8 mouse cellular contexts compared by ENCODE assay signal in the genomic region with DNA sequence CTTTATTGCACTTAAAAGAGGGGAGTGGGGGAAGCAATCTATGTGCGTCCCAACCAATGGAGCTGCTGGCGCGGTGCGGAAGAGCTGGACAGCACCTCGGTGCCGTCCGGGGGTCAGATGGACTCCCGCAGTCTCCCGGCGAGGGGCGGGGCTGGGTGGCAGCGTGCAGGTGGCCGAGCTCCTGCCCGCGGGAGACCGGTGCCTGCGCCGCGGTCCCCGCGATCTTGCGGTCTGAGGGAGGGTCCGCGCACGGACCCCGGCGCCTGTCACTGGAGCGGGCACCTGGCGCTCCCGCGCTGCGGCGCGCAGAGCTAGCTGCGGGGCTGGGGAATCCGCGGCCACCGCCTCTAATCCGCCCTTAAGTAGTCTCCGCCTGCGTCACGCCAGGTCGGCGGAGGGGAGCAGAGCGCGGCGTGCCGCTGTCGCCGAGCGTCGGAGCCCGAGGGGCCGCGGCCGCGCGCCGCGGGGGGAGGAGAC. TPM values are rescaled to one million over a fixed set of nuclear protein-coding genes. Genes with fewer than 3 reads are reported as not detected.
DNase-seq lines count a peak whose midpoint lies in the region; ATAC-seq lines count a peak whose summit lies in the region.

A gene (minus strand): TSS at position 325 of the 477 bp plus-strand sequence.

- no peaks in the 10 kb centered on the region for H3K36me3 ChIP-seq in embryonic facial prominence, embryonic 13.5 days
- H3K36me3 ChIP-seq in intestine, embryonic 15.5 days, result no peaks in the 10 kb centered on the region
- H3K36me3 ChIP-seq in neural tube, embryonic 12.5 days, result no peaks in the 10 kb centered on the region

- no peaks in the 10 kb centered on the region for H3K9me3 ChIP-seq in embryonic facial prominence, embryonic 13.5 days
- no peaks in the 10 kb centered on the region for H3K9me3 ChIP-seq in intestine, embryonic 15.5 days
- no peaks in the 10 kb centered on the region for H3K9me3 ChIP-seq in neural tube, embryonic 12.5 days

- DNase-seq in layer of hippocampus, postnatal 14 days (ENCODE audit: low spot score in 2 of 2), result peak in 1 of 2 experiments; percentile 12
- DNase-seq in layer of hippocampus, adult 11-12 months (ENCODE audit: low spot score), result no peak
- peak; percentile 15 to 40 for DNase-seq in adrenal gland, postnatal 36 days
- no peak for DNase-seq in ovary, postnatal 36 days (ENCODE audit: low spot score)
- DNase-seq in spleen, postnatal 14 days (ENCODE audit: low spot score in 2 of 2), result no peak

- peak within 1 kb of the TSS; percentile 45 for H3K4me3 ChIP-seq in embryonic facial prominence, embryonic 13.5 days
- H3K4me3 ChIP-seq in intestine, embryonic 15.5 days (replicated peaks), result peak within 1 kb of the TSS; percentile 40
- H3K4me3 ChIP-seq in neural tube, embryonic 12.5 days, result peak within 1 kb of the TSS; percentile 58

- 0% methylated on average over 56 of the region's 60 CpGs for WGBS in embryonic facial prominence, embryonic 13.5 days
- under 1% methylated on average over 60 of the region's 60 CpGs for WGBS in intestine, embryonic 15.5 days
- under 1% methylated on average over 60 of the region's 60 CpGs for WGBS in neural tube, embryonic 12.5 days

- peaks cover 9% of the 10 kb centered on the region for H3K4me1 ChIP-seq in embryonic facial prominence, embryonic 13.5 days
- H3K4me1 ChIP-seq in intestine, embryonic 15.5 days (replicated peaks), result no peaks in the 10 kb centered on the region
- peaks cover 12% of the 10 kb centered on the region for H3K4me1 ChIP-seq in neural tube, embryonic 12.5 days

- peaks cover 71% of the 10 kb centered on the region for H3K27me3 ChIP-seq in embryonic facial prominence, embryonic 13.5 days
- peaks cover 43% of the 10 kb centered on the region for H3K27me3 ChIP-seq in intestine, embryonic 15.5 days (replicated peaks)
- peaks cover 24% of the 10 kb centered on the region for H3K27me3 ChIP-seq in neural tube, embryonic 12.5 days (replicated peaks)

- H3K4me2 ChIP-seq in embryonic facial prominence, embryonic 13.5 days, result peak within 1 kb of the TSS; percentile 69
- peak within 1 kb of the TSS; percentile 75 for H3K4me2 ChIP-seq in intestine, embryonic 15.5 days (replicated peaks)
- H3K4me2 ChIP-seq in neural tube, embryonic 12.5 days (replicated peaks), result peak within 1 kb of the TSS; percentile 90

- H3K27ac ChIP-seq in embryonic facial prominence, embryonic 13.5 days, result no peak within 1 kb of the TSS
- H3K27ac ChIP-seq in intestine, embryonic 15.5 days, result no peak within 1 kb of the TSS
- no peak within 1 kb of the TSS for H3K27ac ChIP-seq in neural tube, embryonic 12.5 days

- no peak for ATAC-seq in embryonic facial prominence, embryonic 13.5 days (ENCODE audit: insufficient number of reproducible peaks, insufficient read depth, low FRiP score, low TSS enrichment, low read depth)
- peak; percentile 67 for ATAC-seq in intestine, embryonic 15.5 days
- peak; percentile 82 for ATAC-seq in neural tube, embryonic 12.5 days (ENCODE audit: low FRiP score, low read depth)

- H3K9ac ChIP-seq in embryonic facial prominence, embryonic 13.5 days, result 0 out of 2 replicates have a peak within 1 kb of the TSS, but pooled peaks have one; percentile 3
- H3K9ac ChIP-seq in intestine, embryonic 15.5 days, result no peak within 1 kb of the TSS
- H3K9ac ChIP-seq in neural tube, embryonic 12.5 days, result peak within 1 kb of the TSS; percentile 72

RNA-seq across cellular contexts. Expression of the gene that starts here (rescaled TPM):
- total RNA-seq in layer of hippocampus, postnatal 14 days (2021), result 10 to 100 TPM; 13.8 to 14.3 TPM
- total RNA-seq in adrenal gland, postnatal 36 days (2021), result 1 to 10 TPM; 4.1 to 4.9 TPM
- polyA plus RNA-seq in embryonic facial prominence, embryonic 13.5 days (2015; fragmentation: Nextera tagmentation; extraction: Ambion mirVana), result 0.18 TPM in 1 of 2 replicates, not detected in the other
- polyA plus RNA-seq in intestine, embryonic 15.5 days (2015; fragmentation: Nextera tagmentation; extraction: Ambion mirVana), result 0.71 and 0.80 TPM in 2 replicates
- 1.7 and 2.3 TPM in 2 replicates for polyA plus RNA-seq in neural tube, embryonic 12.5 days (2016; fragmentation: Nextera tagmentation; extraction: Ambion mirVana)

Comparison
In these comparisons a context has a peak if more than half of its experiments do, and no peak if none do; other contexts are left out.
1. Peak in ATAC-seq, H3K4me3 ChIP-seq and H3K4me2 ChIP-seq in intestine, embryonic 15.5 days; RNA of the gene not detected or under 1 TPM.
2. DNase-seq: peak in adrenal gland, postnatal 36 days (2 of 2); none in layer of hippocampus, adult 11-12 months (single experiment), ovary, postnatal 36 days (single experiment) and spleen, postnatal 14 days (0 of 2).
3. Peak in every context shown above with its lines, with median percentiles within 50 percentile points of each other: H3K4me2 ChIP-seq and H3K4me3 ChIP-seq.